Mouse (Mus musculus) adrenal gland, adult 10 weeks (tissue): ENCODE measurements around the gene Pm20d2. TPM values are rescaled to one million over a fixed set of nuclear protein-coding genes. Genes with fewer than 3 reads are reported as not detected.

ENCODE experiments used
- polyA plus RNA-seq: library from polyadenylated mRNA; stranded (reverse); fragments of 350-450 nt; fragmentation: Illumina TruSeq; extraction: RNeasy Lipid Tissue Mini Kit (QIAGEN cat#74804); gene quantifications from one replicate; pipeline ENCODE4 v1.2.3, GENCODE M21; 2014; ENCODE audit warnings: low read depth, low replicate concordance

Pm20d2 gene
- 9.6 TPM for polyA plus RNA-seq

GRCm38 (mm10) chr4:33189735-33190036 lies at the start of gene Pm20d2:
TSS of gene Pm20d2 (minus strand) at chr4:33189737.

GRCm38 (mm10) chr4:33208881-33209841 lies 19.6 kb upstream of the Pm20d2 start, which contains the start of gene Srsf12:
TSS of gene Srsf12 (plus strand) at chr4:33208991.

GRCm38 (mm10) chr4:33132221-33132620 lies 57.3 kb downstream of the Pm20d2 start, which contains the start of gene Gabrr1:
TSS of gene Gabrr1 (plus strand) at chr4:33132521.

Other genes starting within 250 kb of the Pm20d2 start
- 3.8 TPM for gene Ankrd6, start 238.9 kb downstream of the Pm20d2 start, polyA plus RNA-seq
- gene Rragd, start 206.7 kb downstream of the Pm20d2 start, polyA plus RNA-seq: 25.9 TPM
- gene Ube2j1, start 158.3 kb downstream of the Pm20d2 start, polyA plus RNA-seq: 109 TPM
- not detected for gene Gabrr2, start 126.7 kb downstream of the Pm20d2 start, polyA plus RNA-seq
- gene Gabrr1, start 57.2 kb downstream of the Pm20d2 start, polyA plus RNA-seq: not detected
- 3.0 TPM for gene Srsf12, start 19.3 kb upstream of the Pm20d2 start, polyA plus RNA-seq
- 377 TPM for gene Pnrc1, start 100.4 kb upstream of the Pm20d2 start, polyA plus RNA-seq
- 121 TPM for gene Rngtt, start 120.6 kb upstream of the Pm20d2 start, polyA plus RNA-seq